Mouse (Mus musculus) embryonic stem cell, embryonic (primary cell): Measurements from ENCODE around the gene Pim1.

Experiments used
- CTCF ChIA-PET, 4 experiments: fragments of 300-600 bp in 2 of 4; fragments of 350-600 bp in 2 of 4; sonication (Branson Sonifier 250); formaldehyde crosslinking; loops; one replicate each; lab custom pipeline; 2022; ENCODE audit warnings: inconsistent platforms in 2 of 4; lab: Charles Lee
- POLR2A ChIA-PET, 4 experiments: fragments of 300-600 bp in 2 of 4; fragments of 350-600 bp in 2 of 4; sonication (Branson Sonifier 250); formaldehyde crosslinking; loops; one replicate each; lab custom pipeline; 2022; ENCODE audit warnings: antibody characterized with exemption in 4 of 4, inconsistent platforms in 1 of 4; lab: Charles Lee

Gene Pim1

DNA sequence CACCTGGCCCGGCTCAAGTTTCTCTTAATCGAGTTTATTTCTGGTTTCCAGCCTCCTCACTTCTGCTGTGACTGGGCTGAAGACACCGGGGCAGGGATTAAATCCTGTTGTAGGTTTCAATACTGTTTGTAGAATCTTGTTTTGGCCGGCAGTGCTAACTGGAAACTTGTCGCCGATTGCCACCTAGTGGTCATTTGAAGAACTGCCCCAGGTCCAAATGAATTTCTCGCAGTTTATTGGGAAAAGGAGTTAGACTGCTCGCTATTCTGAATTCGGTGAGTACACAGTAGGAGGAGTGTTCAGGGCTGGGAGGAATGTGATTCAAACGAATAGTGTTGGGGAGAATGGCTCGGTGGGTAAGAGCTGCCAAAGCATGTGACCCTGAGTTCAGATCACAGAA, 23.9 kb downstream of the Pim1 start:
- CTCF ChIA-PET: interaction anchor here (0.6 to 7.0 kb wide), 19 partner anchors 12 to 355 kb away, joined by 3 to 70 read pairs (median 11); no protein-coding TSS in a partner anchor
- POLR2A ChIA-PET: interaction anchor here in 2 of 4 experiments (0.8 to 1.4 kb wide), 3 partner anchors 23 to 101 kb away, joined by 3 to 6 read pairs (median 4); no protein-coding TSS in a partner anchor

- POLR2A ChIA-PET: interaction anchor here in 3 of 4 experiments (0.6 to 1.7 kb wide), 16 partner anchors 10 to 197 kb away, joined by 3 to 9 read pairs (median 4); partner anchors contain the start of genes Mtch1 (in 2 of the 3), Gm28043 (in 1 of the 3) and Rnf8 (in 1 of the 3)
- CTCF ChIA-PET: interaction anchor here in 3 of 4 experiments (0.8 to 2.1 kb wide), 13 partner anchors 10 to 244 kb away, joined by 3 to 17 read pairs (median 7); no protein-coding TSS in a partner anchor
Observed at GRCm38 (mm10) chr17:29518665-29519064, 28.1 kb downstream of the Pim1 start.

- POLR2A ChIA-PET: interaction anchor here (0.5 to 1.7 kb wide), 39 partner anchors 9 to 488 kb away, joined by 3 to 9 read pairs (median 3); partner anchors contain the start of genes Mtch1 (in 2 of the 4), Gm28043 (in 1 of the 4), Rnf8 (in 1 of the 4) and Srsf3 (in 1 of the 4)
- CTCF ChIA-PET: interaction anchor here (0.6 to 2.1 kb wide), 26 partner anchors 9 to 1904 kb away, joined by 3 to 17 read pairs (median 3); partner anchors contain the start of genes Gm28043 (in 1 of the 4) and Rnf8 (in 1 of the 4)
Observed at GRCm38 (mm10) chr17:29519731-29520130, 29.2 kb downstream of the Pim1 start.

GRCm38 (mm10) chr17:29525613-29526012, 35.1 kb downstream of the Pim1 start:
- ChIA-PET CTCF (interaction anchor here in 3 of 4 experiments (0.7 to 1.2 kb wide), 10 partner anchors 12 to 1036 kb away, joined by 3 to 6 read pairs (median 4); no protein-coding TSS in a partner anchor), POLR2A (interaction anchor here in 1 of 4 experiments (0.7 kb wide), 1 partner anchor 129 kb away, joined by 3 read pairs; no protein-coding TSS in a partner anchor)

DNA sequence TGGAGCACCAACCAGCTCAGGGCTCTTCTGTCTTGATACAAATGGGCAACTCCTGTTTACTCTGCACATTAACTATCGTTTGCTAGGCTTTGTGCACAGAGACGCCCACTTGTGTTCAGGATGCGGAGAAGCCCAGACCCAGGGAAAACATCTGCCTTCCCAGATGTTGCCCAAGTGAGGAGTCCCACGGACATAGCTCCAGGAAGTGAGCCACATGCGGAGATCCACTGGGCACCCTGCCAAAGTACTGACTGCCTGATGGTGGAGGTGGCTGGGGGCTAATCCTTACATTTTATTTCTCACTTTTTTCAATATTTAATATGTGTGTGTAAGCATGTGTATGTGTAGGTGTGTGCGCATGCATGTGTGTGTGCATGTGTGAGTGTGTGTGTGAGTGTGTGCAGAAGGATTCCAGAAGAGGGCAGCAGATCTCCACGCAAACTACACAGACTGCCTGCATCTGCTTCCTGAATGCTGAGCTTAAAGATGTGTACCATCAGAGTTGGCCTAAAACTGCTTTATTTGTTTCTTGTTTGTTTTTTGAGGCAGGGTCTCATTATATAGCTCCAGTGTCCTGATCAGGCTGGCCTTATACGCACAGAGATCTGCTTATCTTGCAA, 38.1 kb downstream of the Pim1 start:
- POLR2A ChIA-PET: interaction anchor here in 3 of 4 experiments (0.5 to 2.1 kb wide), 8 partner anchors 9 to 1076 kb away, joined by 3 to 9 read pairs (median 3); partner anchors contain the start of gene Mtch1 (in 1 of the 3)
- CTCF ChIA-PET: interaction anchor here (0.5 to 2.0 kb wide), 48 partner anchors 9 to 894 kb away, joined by 3 to 12 read pairs (median 3); partner anchors contain the start of genes Gm28043 (in 2 of the 4), Rnf8 (in 2 of the 4), Mtch1 (in 1 of the 4) and Tbc1d22b (in 1 of the 4)

DNA sequence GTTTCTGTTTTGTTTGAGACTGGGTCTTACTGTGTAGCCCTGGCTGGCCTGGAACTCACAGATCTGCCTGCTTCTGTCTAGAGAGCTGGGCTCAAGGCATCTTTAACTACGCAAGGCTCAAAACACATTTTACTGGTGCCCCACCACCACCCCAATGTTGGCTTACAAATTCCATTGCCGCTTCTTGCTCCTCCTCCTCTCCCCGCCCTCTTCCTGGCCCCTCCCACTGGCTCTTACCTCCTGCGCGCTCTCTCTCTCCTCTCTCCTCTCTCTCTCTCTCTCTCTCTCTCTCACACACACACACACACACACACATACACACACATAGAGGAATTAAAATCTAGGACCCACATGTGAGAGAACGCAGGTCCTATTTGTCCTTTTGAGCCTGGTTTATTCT, 40.0 kb downstream of the Pim1 start:
- CTCF ChIA-PET: interaction anchor here (0.5 to 2.5 kb wide), 23 partner anchors 9 to 357 kb away, joined by 3 to 8 read pairs (median 4); partner anchors contain the start of genes Gm17657 (in 1 of the 4) and Tbc1d22b (in 1 of the 4)
- POLR2A ChIA-PET: interaction anchor here in 3 of 4 experiments (0.7 to 2.3 kb wide), 7 partner anchors 9 to 229 kb away, joined by 3 to 9 read pairs (median 4); no protein-coding TSS in a partner anchor

GRCm38 (mm10) chr17:29531278-29531677, 40.7 kb downstream of the Pim1 start:
- CTCF ChIA-PET: interaction anchor here (0.6 to 2.5 kb wide), 25 partner anchors 8 to 1228 kb away, joined by 3 to 8 read pairs (median 4); partner anchors contain the start of genes Gm17657 (in 1 of the 4) and Tbc1d22b (in 1 of the 4)
- POLR2A ChIA-PET: interaction anchor here in 3 of 4 experiments (0.6 to 2.3 kb wide), 13 partner anchors 8 to 475 kb away, joined by 3 to 9 read pairs (median 3); partner anchors contain the start of genes Gm17657 (in 1 of the 3) and Tbc1d22b (in 1 of the 3)

DNA sequence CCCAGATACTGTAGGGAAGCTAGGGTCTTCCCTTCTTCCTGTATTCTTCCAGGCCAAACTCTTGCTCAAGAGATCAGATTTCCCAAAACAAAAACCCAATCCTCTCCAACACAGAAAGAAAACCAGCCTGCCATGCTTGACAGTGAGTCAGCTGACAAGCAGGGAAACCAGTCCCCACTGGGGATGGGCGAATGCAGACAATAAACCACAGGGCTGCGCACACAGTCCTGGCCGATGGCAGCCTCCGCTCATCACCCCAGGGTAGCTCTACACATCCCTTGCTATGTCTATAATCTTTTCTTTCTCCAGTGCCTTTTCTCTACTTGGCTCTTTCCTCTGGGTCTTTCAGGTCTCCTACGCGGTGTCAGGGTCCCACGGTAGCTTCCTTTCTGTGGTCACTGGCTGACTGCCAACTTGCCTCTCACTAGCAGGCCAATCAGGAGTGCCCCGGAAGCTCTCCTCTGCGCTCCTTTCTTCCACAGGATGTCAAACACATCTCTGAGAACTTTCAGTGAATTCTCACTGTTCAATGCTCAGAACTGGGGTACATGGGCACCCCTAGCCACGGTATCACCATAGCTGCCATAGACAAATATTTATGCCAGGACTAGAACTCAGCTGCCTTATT, 41.3 kb downstream of the Pim1 start:
- CTCF ChIA-PET: interaction anchor here (0.6 to 2.5 kb wide), 20 partner anchors 9 to 1227 kb away, joined by 3 to 8 read pairs (median 4); partner anchors contain the start of genes Gm17657 (in 1 of the 4) and Tbc1d22b (in 1 of the 4)
- POLR2A ChIA-PET: interaction anchor here in 3 of 4 experiments (0.5 to 2.3 kb wide), 13 partner anchors 10 to 475 kb away, joined by 3 to 9 read pairs (median 3); partner anchors contain the start of genes Gm17657 (in 1 of the 3) and Tbc1d22b (in 1 of the 3)

DNA sequence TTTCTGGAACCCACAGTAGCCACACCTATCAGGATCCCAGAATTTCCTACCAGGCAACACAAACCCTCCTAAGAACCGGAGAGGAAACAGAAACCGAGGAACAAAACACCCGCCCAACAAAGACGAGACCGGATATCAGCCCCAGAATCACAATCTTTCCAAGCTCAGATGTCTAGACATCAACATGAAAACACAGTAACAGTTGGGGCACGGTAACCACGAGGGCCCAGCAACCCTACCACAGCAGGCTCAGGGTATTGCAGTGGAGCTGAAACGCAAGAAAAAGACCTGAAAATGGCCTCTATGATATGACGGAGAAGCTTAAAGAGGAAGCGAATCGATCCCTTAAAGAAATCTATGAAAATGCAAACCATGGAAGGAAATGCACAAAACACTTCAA, 43.3 kb downstream of the Pim1 start:
- CTCF ChIA-PET: interaction anchor here in 1 of 4 experiments (0.6 kb wide), 1 partner anchor 41 kb away, joined by 3 read pairs; no protein-coding TSS in a partner anchor
- POLR2A ChIA-PET: interaction anchor here in 1 of 4 experiments (1.3 kb wide), 1 partner anchor 44 kb away, joined by 3 read pairs; no protein-coding TSS in a partner anchor

- POLR2A ChIA-PET: no interaction called here
- CTCF ChIA-PET: interaction anchor here in 1 of 4 experiments (1.6 kb wide), 1 partner anchor 9 kb away, joined by 4 read pairs; no protein-coding TSS in a partner anchor
Observed at GRCm38 (mm10) chr17:29540426-29540825, 49.9 kb downstream of the Pim1 start.

GRCm38 (mm10) chr17:29541419-29541818, 50.9 kb downstream of the Pim1 start:
- CTCF ChIA-PET: interaction anchor here in 1 of 4 experiments (1.6 kb wide), 1 partner anchor 10 kb away, joined by 4 read pairs; no protein-coding TSS in a partner anchor

GRCm38 (mm10) chr17:29542831-29543690, 52.5 kb downstream of the Pim1 start:
- CTCF ChIA-PET: interaction anchor here in 3 of 4 experiments (0.6 to 1.8 kb wide), 9 partner anchors 13 to 290 kb away, joined by 3 to 8 read pairs (median 3); no protein-coding TSS in a partner anchor
- POLR2A ChIA-PET: interaction anchor here in 2 of 4 experiments (0.5 to 1.5 kb wide), 4 partner anchors 14 to 498 kb away, joined by 3 to 8 read pairs (median 3); no protein-coding TSS in a partner anchor

More at GRCm38 (mm10) chr17:29541419-29541818, 50.9 kb downstream of the Pim1 start:
- POLR2A ChIA-PET: interaction anchor here in 2 of 4 experiments (0.8 to 1.2 kb wide), 2 partner anchors 12 to 40 kb away, joined by 3 to 4 read pairs; no protein-coding TSS in a partner anchor

DNA sequence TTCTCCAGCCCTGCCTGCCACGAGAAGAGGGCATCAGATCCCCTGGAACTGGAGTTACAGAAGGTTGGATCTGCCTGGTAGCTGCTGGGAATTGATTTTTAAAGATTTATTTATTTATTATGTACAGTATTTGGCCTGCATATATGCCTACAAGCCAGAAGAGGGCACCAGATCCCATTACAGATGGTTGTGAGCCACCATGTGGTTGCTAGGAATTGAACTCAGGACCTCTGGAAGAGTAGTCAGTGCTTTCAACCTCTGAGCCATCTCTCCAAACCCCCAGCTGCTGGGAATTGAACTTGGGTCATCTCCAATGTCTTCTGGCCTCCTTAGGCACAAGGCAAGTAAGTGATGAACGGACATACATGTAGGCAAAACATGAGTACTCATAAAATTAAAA, 53.5 kb downstream of the Pim1 start:
- ChIA-PET CTCF (interaction anchor here in 3 of 4 experiments (0.6 to 1.8 kb wide), 5 partner anchors 14 to 314 kb away, joined by 3 to 8 read pairs (median 6); no protein-coding TSS in a partner anchor), POLR2A (interaction anchor here in 1 of 4 experiments (1.5 kb wide), 1 partner anchor 15 kb away, joined by 3 read pairs; no protein-coding TSS in a partner anchor)

GRCm38 (mm10) chr17:29545241-29545640, 54.7 kb downstream of the Pim1 start:
- CTCF ChIA-PET: no interaction called here

More at GRCm38 (mm10) chr17:29545241-29545640, 54.7 kb downstream of the Pim1 start:
- POLR2A ChIA-PET: interaction anchor here in 3 of 4 experiments (0.5 to 0.7 kb wide), 3 partner anchors 26 to 384 kb away, joined by 3 to 4 read pairs (median 4); no protein-coding TSS in a partner anchor
